Mouse (Mus musculus): ENCODE data around the gene Mios. TPM values are rescaled to one million over a fixed set of nuclear protein-coding genes. Genes with fewer than 3 reads are reported as not detected.
A peak's percentile ranks its signal among the peaks of the same experiment; 100 is the strongest.

Mios gene
- total RNA-seq (2021): 18.0 and 18.6 TPM in 2 replicates
- long read RNA-seq, experiment 1, transcript Mios-201 (12 exons, 3,710 nt): major isoform, 22 of 33 reads
- long read RNA-seq, experiment 1, partial matches to known transcripts: 5 of 33 reads
- long read RNA-seq, experiment 1, other reads (novel, unspliced or antisense): 6 of 33 reads
- long read RNA-seq, experiment 2, transcript Mios-201 (12 exons, 3,710 nt): major isoform, 15 of 17 reads
- long read RNA-seq, experiment 2, partial matches to known transcripts: 0 of 17 reads
- long read RNA-seq, experiment 2, other reads (novel, unspliced or antisense): 2 of 17 reads

- peak; percentile 92 for DNase-seq
These were observed at the start of gene Mios for GRCm38 (mm10) chr6:8209047-8209865. Gene Mios (plus strand): TSS chr6:8209222.

GRCm38 (mm10) chr6:8160001-8160400, 49.0 kb upstream of the Mios start:
- DNase-seq: no peak

- DNase-seq: no peak
These were observed 44.3 kb upstream of the Mios start for GRCm38 (mm10) chr6:8164741-8165140.

DNA sequence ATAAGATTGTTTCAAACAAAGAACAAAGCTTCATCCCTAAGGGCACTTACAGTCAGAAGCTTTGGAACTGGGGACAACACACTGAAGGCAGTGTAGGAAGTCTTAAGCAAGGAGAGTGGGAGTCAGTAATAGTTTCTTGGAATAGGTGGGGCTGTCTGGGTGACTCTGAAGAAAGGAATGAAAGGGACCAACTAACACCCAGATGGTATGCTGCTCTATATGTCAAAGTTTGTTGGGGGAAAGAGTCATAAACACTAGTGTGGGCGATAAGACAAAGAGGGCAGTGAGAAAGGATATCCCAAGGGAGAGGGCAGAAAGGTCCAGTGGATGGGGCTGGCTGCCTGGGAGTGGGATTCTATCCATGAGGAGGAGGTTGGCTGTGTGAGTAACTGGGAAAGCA, 36.9 kb upstream of the Mios start:
- DNase-seq: no peak

- no peak for DNase-seq
These were observed 35.0 kb upstream of the Mios start for GRCm38 (mm10) chr6:8174062-8174461.

DNA sequence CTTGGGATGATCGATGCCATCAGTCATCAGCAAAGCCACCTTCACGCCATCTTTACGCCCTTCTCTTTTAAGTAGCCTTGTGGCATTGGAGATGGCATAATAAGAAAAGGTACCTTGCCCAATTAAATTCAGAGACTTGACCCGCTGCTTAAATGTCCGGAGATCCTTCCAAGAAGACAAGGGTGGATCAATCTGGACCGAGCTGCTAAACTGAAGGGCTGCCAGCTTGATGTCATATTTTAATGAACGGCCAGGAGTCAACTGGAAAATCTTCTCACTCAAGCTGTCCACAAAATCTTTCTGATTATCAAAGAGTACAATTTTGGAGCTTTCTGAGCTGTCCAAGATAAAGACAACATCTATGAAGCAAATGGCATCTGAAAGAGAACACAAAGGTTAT, 33.7 kb upstream of the Mios start:
- DNase-seq: no peak

DNA sequence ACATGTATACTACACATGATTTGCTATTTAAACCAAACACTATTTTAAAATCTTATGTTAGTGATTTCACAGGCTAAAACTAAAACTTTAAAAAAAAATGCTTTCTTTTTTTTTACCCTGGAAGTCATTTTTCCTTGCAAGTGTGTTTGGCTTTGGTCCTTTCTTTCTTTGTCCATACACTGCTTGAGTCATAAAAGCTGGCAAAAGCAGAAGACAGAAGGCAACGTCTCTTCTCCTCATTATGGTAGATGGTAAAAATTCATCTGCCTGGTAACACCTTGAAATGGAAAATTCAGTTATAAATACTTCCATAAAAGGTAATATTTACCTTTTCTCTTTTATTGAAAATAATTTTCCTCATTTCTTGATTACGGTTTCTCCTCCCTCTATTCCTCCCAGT, 32.9 kb upstream of the Mios start:
- no peak for DNase-seq

DNA sequence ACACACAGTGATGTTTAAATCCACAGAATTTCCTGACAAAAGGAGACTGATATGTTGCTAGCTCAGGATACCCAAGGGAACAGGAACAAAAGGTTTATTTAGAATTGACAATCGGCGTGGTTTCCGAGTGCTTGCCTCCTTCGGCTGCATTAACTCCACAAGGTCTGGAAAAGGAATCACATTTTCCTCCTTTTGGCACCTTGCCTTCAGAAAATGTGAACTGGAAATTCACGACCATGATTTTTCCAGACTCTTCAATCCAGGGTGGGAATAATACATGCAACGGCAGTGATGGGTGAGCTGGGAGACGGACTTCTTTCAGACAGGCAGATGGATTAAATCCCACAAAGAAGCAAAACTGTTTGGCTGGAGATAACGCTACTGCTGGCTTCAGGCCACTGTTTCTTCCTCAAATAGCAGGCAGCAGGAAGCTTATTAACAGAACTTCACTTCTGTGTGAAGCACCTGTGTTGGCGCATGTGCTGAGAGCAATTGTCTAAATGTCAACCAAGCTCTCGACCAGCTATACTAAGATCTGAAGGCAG, 30.6 kb upstream of the Mios start:
- no peak for DNase-seq

DNA sequence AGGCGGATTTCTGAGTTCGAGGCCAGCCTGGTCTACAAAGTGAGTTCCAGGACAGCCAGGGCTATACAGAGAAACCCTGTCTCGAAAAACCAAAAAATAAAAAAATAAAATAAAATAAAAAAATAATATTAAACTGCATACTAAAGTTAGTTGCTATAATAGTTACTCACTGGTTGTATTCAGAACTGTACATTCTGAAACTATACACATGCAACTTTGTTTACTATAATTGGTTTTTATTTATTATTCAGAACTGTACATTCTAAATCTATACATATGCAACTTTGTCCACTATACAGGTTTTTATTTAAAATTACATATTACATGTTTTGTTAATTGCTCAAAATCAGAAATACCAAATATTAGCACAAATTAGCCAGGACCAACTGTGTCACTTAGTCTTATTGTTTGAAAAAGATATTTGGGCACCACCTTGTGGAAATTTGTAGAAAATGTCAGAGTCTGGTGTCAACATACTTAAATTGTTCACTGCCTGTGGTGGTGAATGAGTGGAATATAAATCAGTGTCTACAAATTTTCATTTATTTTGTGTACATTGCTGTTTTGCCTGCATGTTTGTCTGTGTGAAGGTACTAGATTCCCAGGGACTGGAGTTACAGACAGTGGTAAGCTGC, 20.3 kb upstream of the Mios start:
- DNase-seq: no peak

DNA sequence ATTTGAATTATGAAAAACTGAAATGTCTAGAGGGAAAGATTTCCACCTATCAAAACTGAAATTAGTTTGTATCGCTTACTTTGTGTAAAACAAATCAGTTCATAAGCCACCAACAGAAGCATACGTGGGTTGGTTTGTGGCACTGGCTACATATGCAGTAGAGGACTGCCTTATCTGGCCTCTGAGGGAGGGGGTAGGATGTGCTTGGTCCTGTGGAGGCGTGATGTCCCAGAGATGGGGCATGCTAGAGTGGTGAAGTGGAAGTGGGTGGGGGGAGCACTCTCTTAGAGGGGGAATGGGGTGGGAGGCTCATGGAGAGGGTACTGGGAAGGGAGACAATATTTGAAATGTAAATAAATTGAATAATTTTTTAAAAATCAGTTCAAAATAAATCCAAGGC, 19.1 kb upstream of the Mios start:
- DNase-seq: no peak

GRCm38 (mm10) chr6:8192517-8192916, 16.5 kb upstream of the Mios start, which contains the start of gene Col28a1:
Gene Col28a1 (minus strand): TSS chr6:8192617.
- DNase-seq: no peak

- no peak for DNase-seq
These were observed 804 bp downstream of the Mios start for GRCm38 (mm10) chr6:8209866-8210186.

DNA sequence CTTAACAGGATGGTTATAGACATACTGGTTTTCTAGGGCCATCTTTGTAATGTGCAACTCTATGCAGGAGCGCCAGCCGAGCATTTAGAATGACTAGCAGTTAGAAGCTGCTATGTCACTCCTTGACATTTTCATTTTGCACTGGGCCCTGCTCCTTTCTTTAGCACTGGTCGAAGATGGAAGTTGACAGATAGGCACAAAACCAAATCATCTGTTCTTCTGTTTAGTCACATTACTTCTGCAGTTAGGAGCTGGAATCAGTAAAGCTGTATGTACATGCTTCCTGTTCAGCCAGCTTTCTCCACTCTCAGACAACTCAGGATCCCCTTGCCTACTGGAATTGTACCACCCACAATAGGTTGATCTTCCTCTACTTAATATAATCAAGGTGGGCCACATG, 1.6 kb downstream of the Mios start:
- no peak for DNase-seq

- DNase-seq: no peak
These were observed 18.0 kb downstream of the Mios start for GRCm38 (mm10) chr6:8227035-8227434.

DNA sequence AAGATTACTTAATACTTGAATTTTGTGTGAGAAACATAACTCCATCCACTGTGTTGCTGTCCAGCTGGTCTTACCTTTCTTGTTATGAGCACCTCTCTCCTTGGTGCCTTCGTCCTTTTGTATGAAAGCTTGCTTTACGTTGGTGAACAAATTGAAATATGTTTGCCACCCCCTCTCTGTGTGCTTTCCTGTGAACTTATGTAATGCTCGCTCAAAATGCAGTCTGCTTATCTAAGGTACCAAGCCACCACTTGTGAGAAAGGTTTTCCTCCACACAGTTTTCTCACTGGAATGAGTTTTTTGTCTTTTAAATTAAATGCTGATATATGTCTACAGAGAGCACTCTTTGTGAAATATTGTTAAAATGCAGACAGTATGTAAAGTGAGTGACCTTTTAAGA, 19.6 kb downstream of the Mios start:
- DNase-seq: no peak

- DNase-seq: no peak
These were observed 49.3 kb downstream of the Mios start for GRCm38 (mm10) chr6:8258316-8258715.

- peak; percentile 98 for DNase-seq
These were observed 50.1 kb downstream of the Mios start, which contains the start of the genes Rpa3, Umad1 and Gm45062 for GRCm38 (mm10) chr6:8259004-8259666. Gene Rpa3 (minus strand): TSS chr6:8259173. Gene Umad1 (plus strand): TSS chr6:8259288. Gene Gm45062 (plus strand): TSS chr6:8259450.

DNA sequence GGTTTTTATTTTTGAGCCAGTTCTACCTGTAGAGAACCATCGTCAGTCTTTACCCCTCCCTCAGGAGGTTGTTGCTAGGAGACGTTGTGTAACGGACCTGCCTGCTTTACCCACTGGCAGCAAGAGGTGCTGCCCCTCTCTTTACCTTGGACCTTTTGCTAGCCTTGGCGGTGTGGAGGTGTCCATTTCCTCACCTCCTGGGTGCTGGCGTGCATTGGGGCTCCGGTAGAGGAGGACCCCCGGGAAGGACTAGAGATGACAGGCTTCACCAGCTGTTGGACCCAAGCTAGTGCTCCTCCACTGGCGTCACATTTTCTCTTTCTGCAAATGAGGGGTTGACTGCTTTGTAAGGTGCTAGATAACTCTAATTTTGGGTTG, 50.6 kb downstream of the Mios start:
- no peak for DNase-seq

DNA sequence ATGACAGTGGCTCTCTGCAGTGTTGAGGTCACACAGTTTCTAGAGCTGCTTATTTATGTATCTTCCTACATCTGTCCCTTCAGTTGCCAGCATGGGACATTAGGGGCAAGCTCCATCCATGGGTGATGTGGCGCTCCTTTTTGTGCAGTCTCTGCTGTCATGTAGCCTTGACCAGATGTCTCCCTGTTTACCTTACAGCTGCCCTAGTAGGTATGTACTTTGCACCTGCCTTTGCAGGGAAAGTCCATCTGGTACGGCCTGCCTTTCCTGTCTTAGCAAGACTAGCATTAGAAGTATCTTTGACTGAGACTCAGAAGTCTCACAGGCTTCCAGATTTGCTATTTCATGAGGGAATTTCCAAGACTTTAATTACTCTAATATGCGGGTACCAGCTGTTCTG, 62.0 kb downstream of the Mios start:
- no peak for DNase-seq

DNA sequence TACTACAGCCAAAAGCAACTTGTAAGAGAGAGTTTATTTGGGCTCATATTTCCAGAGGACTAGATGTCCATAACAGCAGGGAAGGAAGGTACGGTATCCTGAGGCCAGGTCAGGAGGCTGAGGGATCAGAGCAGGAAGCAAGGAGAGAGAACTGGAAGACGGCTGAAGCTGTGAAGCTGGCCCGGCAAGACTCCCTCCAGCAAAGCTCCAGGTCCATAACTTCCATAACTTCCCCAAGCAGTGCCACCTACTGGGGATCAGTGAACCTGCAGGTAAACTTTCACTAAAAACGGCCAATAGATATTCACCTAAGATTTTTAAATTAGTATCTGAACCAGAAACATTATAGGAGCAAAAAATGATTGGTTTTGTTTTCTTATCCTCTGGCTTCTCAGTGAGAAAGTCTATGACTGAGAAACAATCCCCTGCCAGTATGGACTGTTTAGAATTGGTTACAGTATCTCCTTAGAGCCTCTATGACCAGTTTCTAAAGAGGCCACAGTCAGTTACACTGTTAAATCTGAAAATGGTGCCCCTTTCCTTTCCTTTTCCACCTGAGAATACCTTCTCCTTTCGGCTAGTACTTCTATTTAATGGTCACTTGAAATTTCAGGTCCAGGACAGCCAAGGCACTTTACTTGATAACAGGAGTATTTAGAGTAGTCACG, 65.5 kb downstream of the Mios start:
- peak; percentile 76 for DNase-seq

DNA sequence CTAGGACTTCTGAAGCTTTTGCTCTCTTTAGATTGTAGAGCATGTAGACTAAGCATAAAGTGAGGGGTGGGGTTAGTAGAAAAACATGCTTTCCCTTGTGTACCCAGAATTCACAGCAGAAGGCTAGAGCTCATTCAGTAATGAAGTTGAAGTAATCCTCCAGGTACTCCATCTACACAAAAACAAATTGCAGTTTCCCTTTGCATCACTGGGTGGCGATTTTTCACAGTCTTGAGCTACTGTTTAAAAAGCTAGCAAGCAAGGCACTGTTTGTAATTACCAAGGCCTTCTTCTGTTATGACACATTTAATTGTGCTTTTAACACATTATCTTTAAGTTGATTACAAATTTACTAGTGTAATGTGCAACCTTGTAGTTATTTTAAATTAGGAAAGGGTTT, 66.1 kb downstream of the Mios start:
- DNase-seq: peak; percentile 72

DNA sequence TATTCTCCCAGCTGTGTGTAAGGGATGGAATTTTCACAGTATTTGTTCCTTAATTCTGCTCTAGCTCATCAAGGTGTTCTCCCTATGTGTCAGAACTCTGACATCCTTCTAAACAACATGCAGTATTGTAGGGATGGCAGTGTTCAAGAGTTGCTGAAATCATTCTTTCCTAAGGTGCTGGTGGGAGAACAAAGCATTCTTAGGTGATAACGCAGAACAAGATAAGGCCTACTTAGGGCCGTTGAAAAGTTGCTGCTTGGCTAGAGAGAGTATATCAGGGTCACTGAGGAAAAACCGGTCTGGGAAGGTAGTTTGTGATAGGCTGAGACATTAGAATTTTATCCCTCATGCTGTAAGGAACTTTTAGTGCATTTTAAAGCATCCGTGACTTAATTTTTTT, 67.4 kb downstream of the Mios start:
- no peak for DNase-seq

Data from adrenal gland, postnatal 14 days (tissue).